Mouse (Mus musculus) left cerebral cortex, adult 2 months (tissue): ENCODE measurements around the gene Cdh13. TPM values are rescaled to one million over a fixed set of nuclear protein-coding genes. Genes with fewer than 3 reads are reported as not detected.
A peak's percentile ranks its signal among the peaks of the same experiment; 100 is the strongest.

Experiments used
- DNase-seq, 2 experiments: peaks; one replicate each; pipeline ENCODE4 v3.0.0; 2021 to 2022; ENCODE audit warnings: low spot score in 2 of 2, mixed read lengths in 1 of 2; ENCODE audit errors: extremely low spot score in 1 of 2
- H3K27ac ChIP-seq: fragments of 200-600 bp; 2 replicates; pipeline ENCODE4 v1.8.1; 2022
- H3K4me3 ChIP-seq: fragments of 200-600 bp; 2 replicates; pipeline ENCODE4 v1.8.1; 2022
- CTCF ChIP-seq: fragments of 200-600 bp; IDR thresholded peaks from 2 replicates; pipeline ENCODE4 v1.8.1; 2022; ENCODE audit warnings: antibody characterized with exemption, mild to moderate bottlenecking, moderate library complexity
- intact Hi-C: fragments of 180-260 bp; cut with DNase I; formaldehyde crosslinking; loops from one replicate; pipeline ENCODE4 v1.15.1; 2025
- total RNA-seq, 2 experiments: library from RNA; stranded (reverse); gene quantifications; 2 replicates each; pipeline ENCODE4 v1.2.3; 2021

Cdh13 gene
- total RNA-seq, 2 experiments from 2014 or later: 69.9 to 74.8 TPM

DNA sequence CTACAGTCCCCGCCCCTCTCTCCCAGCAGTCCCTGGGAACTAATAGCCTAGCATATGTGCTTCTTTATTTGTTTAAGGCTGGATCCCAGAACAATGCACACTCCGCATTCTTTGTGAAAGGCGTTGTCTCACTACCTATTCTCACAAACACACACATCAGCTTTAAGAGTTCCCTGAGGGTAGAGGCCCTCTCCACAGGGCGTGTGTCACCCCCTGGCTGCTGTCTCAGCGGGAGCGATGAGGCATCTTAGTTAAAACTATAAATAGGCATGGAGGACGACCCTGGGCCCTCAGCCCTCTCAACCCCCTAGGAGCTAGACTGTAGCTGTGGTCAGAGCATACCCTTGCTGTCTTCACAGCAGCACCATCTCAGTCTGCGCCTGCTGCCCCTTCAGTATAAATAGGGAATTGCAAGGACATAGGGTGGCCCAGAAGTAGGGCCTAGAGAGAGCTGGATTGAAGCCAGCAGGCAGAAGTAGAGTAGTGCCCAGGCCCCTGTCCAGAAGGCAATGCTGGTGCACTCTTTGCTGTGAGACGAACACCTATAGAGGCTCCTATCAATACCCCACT, 738.9 kb downstream of the Cdh13 start:
- TF ChIP-seq CTCF: peak; percentile 14
- intact Hi-C loops: no loop called here
- DNase-seq: no peak
- Histone ChIP-seq H3K27ac (no peak overlapping the region; the same call in 1 of the 2 replicates), H3K4me3 (no peak overlapping the region)

DNA sequence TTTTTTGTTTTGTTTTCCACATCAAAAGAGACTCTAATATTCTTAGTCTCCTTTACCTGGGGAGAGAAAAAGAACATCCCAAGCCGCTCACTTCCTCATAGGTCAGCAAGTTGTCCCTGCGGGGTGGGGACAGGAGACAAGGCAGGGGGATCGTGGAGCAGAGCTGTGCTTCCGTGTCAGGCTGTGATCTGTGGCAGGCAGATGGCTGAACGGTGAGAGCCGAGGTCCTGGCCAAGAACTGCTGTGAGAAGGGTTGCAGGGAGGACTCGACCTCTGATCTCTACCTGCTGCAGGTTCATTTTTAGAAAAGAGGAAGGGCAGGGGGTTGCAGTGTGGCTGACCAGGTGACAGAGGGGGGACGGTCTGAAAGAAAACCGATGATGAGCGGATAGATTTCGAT, 749.9 kb downstream of the Cdh13 start:
- no peak for DNase-seq
- H3K4me3 ChIP-seq: no peak overlapping the region
- intact Hi-C loops: no loop called here
- TF ChIP-seq CTCF: no peak
- H3K27ac ChIP-seq: no peak overlapping the region

GRCm38 (mm10) chr8:119034037-119034436, 750.5 kb downstream of the Cdh13 start:
- intact Hi-C loops: no loop called here
- no peak overlapping the region for H3K4me3 ChIP-seq
- TF ChIP-seq CTCF: no peak
- no peak overlapping the region for H3K27ac ChIP-seq
- no peak for DNase-seq

DNA sequence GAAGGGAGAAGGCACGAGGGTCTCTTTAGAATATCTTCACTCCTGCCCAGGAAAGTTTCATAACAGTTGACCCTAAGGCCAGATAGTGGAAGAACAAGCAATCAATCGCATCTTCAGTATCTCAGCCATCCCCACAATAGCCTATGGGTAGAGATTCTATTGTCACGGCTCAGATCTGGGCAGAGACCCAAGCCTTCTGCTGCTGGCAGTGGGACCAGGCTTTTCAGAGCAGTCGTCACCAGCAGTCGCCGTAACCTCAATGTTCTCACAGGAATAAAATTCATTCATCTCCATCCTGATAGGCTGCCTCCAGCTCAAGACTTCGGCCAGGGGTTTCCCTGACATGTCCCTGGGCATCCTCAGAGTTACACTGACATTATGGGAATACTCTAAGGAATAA, 751.6 kb downstream of the Cdh13 start:
- no peak overlapping the region for H3K27ac ChIP-seq
- no peak for TF ChIP-seq CTCF
- H3K4me3 ChIP-seq: no peak overlapping the region
- intact Hi-C loops: no loop called here
- peak; percentile 33 to 50 for DNase-seq

DNA sequence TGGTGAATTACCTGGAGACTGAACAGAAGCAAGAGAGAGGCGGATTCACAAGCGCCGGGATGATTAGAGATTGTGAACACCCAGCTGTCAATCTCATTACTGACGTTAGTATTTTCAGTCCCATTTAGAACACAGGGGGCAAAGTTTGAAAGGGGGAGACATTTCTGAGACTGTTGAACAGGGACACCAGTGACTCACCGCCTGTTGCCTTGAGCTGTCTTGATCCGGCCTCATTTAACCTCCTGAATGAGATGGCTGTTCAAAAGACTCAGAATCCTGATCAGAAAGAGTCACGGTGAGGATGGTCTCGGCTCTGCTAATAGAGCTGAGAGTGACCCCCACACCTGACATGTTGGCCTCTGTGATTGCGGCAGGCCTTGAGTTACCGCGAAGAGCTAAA, 754.0 kb downstream of the Cdh13 start:
- no peak for DNase-seq
- Histone ChIP-seq H3K4me3 (no peak overlapping the region), H3K27ac (no peak overlapping the region)
- no peak for TF ChIP-seq CTCF
- intact Hi-C loops: no loop called here

DNA sequence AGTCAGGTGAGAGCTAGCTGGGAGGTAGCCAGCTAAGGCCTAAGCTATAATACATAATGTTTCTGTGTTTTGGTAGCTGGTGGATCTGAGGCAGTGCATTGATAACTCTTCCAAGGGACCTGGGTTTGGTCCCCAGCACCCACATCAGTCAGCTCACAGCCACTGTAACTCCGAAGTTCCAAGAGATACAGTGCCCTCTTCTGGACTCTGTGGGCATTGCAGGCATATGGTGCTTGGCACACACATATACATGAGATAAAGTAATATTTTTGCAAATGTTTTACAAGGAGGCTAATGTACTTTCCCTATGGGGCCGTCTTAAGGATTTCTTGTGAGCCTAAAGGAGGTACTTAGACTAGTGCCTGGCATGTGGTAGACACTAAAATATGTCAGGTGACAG, 755.8 kb downstream of the Cdh13 start:
- DNase-seq: no peak
- intact Hi-C loops: no loop called here
- Histone ChIP-seq H3K27ac (no peak overlapping the region), H3K4me3 (no peak overlapping the region)
- peak; percentile 28 for TF ChIP-seq CTCF

DNA sequence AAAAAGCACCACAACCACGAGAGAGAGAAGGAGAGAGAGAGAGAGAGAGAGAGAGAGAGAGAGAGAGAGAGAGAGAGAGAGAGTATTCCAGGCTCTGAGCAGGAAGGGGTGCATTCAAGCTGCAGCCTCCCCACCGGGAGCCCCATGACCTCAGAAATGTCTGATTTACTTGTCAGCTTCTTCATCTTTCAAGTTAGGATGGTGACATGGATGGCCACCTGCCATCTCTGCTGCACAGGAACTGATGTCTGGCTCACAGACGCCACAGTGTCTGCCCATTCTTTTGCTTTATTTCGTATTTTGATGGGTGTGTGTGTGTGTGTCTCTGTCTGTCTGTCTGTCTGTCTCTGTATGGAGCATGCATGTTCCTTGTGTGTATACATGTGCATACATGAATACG, 774.3 kb downstream of the Cdh13 start:
- TF ChIP-seq CTCF: no peak
- Histone ChIP-seq H3K4me3 (no peak overlapping the region), H3K27ac (no peak overlapping the region)
- intact Hi-C loops: no loop called here
- DNase-seq: no peak

- no peak overlapping the region for H3K4me3 ChIP-seq
Measured at GRCm38 (mm10) chr8:119061671-119062070, 778.1 kb downstream of the Cdh13 start.

DNA sequence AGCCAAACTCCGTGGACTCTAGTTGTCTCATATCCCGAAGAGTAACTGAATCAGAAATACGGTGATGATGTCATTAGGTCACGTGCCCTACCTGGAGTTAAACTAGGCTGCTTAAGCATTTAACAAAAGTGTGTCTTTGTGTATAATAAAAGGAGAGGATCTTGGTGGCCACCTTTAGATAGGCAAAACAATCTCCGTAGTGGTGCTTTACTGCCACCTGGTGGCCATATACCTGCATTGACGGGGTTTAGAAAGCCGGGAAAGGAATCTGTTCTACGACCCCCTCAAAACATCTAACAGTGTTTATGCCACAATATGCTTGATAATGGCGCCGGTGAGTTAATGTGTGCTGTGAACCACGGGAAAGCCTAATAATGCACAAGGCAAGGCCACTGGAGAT, 781.0 kb downstream of the Cdh13 start:
- intact Hi-C loops: loop anchor here (5.0 to 10.0 kb wide), 5 partner anchors 202 to 1437 kb away; no protein-coding TSS in a partner anchor
- peak; percentile 56 to 65 for DNase-seq
- peak; percentile 89 for TF ChIP-seq CTCF

More at GRCm38 (mm10) chr8:119061671-119062070, 778.1 kb downstream of the Cdh13 start:
- TF ChIP-seq CTCF: no peak
- no peak overlapping the region for H3K27ac ChIP-seq
- no peak for DNase-seq
- intact Hi-C loops: loop anchor here (5.0 to 10.0 kb wide), 5 partner anchors 199 to 1434 kb away; no protein-coding TSS in a partner anchor

DNA sequence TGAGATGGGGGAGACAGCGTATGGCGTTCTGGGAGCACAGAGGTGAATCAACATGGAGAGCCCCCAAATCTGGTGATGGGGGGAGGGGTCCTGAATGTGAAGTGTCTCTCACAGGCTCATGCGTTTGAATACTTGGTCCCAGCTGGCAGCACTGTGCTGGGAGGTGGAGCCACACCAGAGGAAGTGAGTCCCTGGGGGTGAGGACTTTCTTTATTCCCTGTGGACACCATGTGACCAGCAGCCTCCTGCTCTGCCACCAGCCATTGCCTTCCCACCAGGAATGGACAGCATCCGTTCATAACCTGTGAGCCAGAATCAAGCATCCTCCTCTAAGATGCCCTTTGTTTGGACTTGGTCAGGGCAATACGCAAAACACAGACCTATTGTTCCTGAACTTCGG, 788.8 kb downstream of the Cdh13 start:
- intact Hi-C loops: no loop called here
- no peak overlapping the region for H3K27ac ChIP-seq
- no peak overlapping the region for H3K4me3 ChIP-seq
- no peak for DNase-seq
- TF ChIP-seq CTCF: no peak

More for the DNA sequence above, 781.0 kb downstream of the Cdh13 start:
- H3K4me3 ChIP-seq: no peak overlapping the region
- no peak overlapping the region for H3K27ac ChIP-seq

GRCm38 (mm10) chr8:119085022-119085421, 801.5 kb downstream of the Cdh13 start:
- Histone ChIP-seq H3K4me3 (no peak overlapping the region), H3K27ac (no peak overlapping the region)
- intact Hi-C loops: no loop called here
- TF ChIP-seq CTCF: no peak
- DNase-seq: no peak

DNA sequence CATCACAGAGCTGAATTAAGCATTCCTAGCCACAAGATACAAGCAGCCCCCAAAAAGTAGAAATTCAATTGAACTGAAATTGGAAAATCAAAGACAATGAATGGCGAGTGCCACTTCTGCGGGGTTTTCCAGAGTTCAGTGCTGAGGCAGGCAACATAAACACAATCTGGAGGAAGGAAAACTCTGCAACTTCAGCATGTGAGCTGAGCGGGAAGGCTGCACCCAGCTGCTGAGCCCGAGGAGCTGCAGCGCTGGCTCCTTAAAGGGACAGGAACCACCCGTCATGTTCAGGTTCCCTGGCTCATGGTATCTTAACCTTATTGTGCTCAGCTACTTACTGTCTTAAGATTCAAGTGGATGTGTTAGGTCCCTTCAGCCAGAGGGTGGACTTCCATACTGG, 814.7 kb downstream of the Cdh13 start:
- no peak overlapping the region for H3K4me3 ChIP-seq
- no peak for DNase-seq
- TF ChIP-seq CTCF: no peak
- H3K27ac ChIP-seq: no peak overlapping the region
- intact Hi-C loops: no loop called here

- DNase-seq: no peak
- intact Hi-C loops: no loop called here
- H3K27ac ChIP-seq: no peak overlapping the region
- H3K4me3 ChIP-seq: no peak overlapping the region
- TF ChIP-seq CTCF: no peak
Measured at GRCm38 (mm10) chr8:119102871-119103270, 819.3 kb downstream of the Cdh13 start.

- DNase-seq: no peak
- no peak overlapping the region for H3K27ac ChIP-seq
- intact Hi-C loops: no loop called here
- no peak overlapping the region for H3K4me3 ChIP-seq
- no peak for TF ChIP-seq CTCF
Measured at GRCm38 (mm10) chr8:119109655-119110054, 826.1 kb downstream of the Cdh13 start.
